8 mouse cellular contexts compared by ENCODE assay signal in genomic region chr11:80429500-80430166, GRCm38 (mm10). TPM values are rescaled to one million over a fixed set of nuclear protein-coding genes. Genes with fewer than 3 reads are reported as not detected.
DNase-seq lines count a peak whose midpoint lies in the region; ATAC-seq lines count a peak whose summit lies in the region.

No protein-coding gene starts in this region.

- no peak for DNase-seq in left cerebral cortex, adult 9 months (ENCODE audit: low spot score in 2 of 2)
- no peak for DNase-seq in layer of hippocampus, adult 18-20 months (ENCODE audit: low spot score in 2 of 2)
- no peak for DNase-seq in frontal cortex, postnatal 36 days (ENCODE audit: low spot score in 2 of 2)

- peaks cover 25% of the 10 kb centered on the region for H3K4me1 ChIP-seq in megakaryocyte, embryonic 14.5 days
- H3K4me1 ChIP-seq in limb, embryonic 12.5 days (replicated peaks), result peaks cover 7% of the 10 kb centered on the region
- peaks cover 4% of the 10 kb centered on the region; the same call in 1 of the 2 replicates for H3K4me1 ChIP-seq in stomach, embryonic 15.5 days

- peaks cover 29% of the 10 kb centered on the region for H3K36me3 ChIP-seq in megakaryocyte, embryonic 14.5 days (replicated peaks; ENCODE audit: low read length)
- H3K36me3 ChIP-seq in limb, embryonic 12.5 days, result peaks cover 28% of the 10 kb centered on the region
- H3K36me3 ChIP-seq in stomach, embryonic 15.5 days, result peaks cover 11% of the 10 kb centered on the region; the same call in 1 of the 2 replicates

- H3K27me3 ChIP-seq in megakaryocyte, embryonic 14.5 days (replicated peaks), result no peaks in the 10 kb centered on the region
- no peaks in the 10 kb centered on the region for H3K27me3 ChIP-seq in limb, embryonic 12.5 days
- no peaks in the 10 kb centered on the region for H3K27me3 ChIP-seq in stomach, embryonic 15.5 days (replicated peaks)

- WGBS in limb, embryonic 12.5 days, result 64% methylated on average over 14 of the region's 14 CpGs
- 58% methylated on average over 14 of the region's 14 CpGs for WGBS in stomach, embryonic 15.5 days

- ATAC-seq in megakaryocyte, adult 5-6 weeks (ENCODE audit: poor library complexity, severe bottlenecking), result no peak
- ATAC-seq in erythroblast, adult 5-6 weeks (replicated peaks; ENCODE audit: low FRiP score, poor library complexity, severe bottlenecking), result peak; percentile 21
- no peak for ATAC-seq in limb, embryonic 12.5 days (ENCODE audit: insufficient number of reproducible peaks, insufficient read depth, low FRiP score, low TSS enrichment, low read depth)
- no peak for ATAC-seq in stomach, embryonic 15.5 days (ENCODE audit: insufficient read depth, low FRiP score, low read depth)

- H3K4me2 ChIP-seq in limb, embryonic 12.5 days, result peak overlapping the region; percentile 81
- H3K4me2 ChIP-seq in stomach, embryonic 15.5 days, result peak overlapping the region; percentile 75

- H3K4me3 ChIP-seq in megakaryocyte, embryonic 14.5 days (replicated peaks), result peak overlapping the region; percentile 96
- H3K4me3 ChIP-seq in limb, embryonic 12.5 days (replicated peaks), result peak overlapping the region; percentile 99
- peak overlapping the region; percentile 95 for H3K4me3 ChIP-seq in stomach, embryonic 15.5 days (replicated peaks)

- peak overlapping the region; percentile 89 for H3K27ac ChIP-seq in limb, embryonic 12.5 days
- no peak overlapping the region for H3K27ac ChIP-seq in stomach, embryonic 15.5 days

- peak overlapping the region; percentile 95 for H3K9ac ChIP-seq in limb, embryonic 12.5 days (replicated peaks)
- H3K9ac ChIP-seq in stomach, embryonic 15.5 days, result peak overlapping the region; percentile 87

- H3K9me3 ChIP-seq in megakaryocyte, embryonic 14.5 days, result no peaks in the 10 kb centered on the region
- H3K9me3 ChIP-seq in limb, embryonic 12.5 days, result no peaks in the 10 kb centered on the region
- H3K9me3 ChIP-seq in stomach, embryonic 15.5 days, result no peaks in the 10 kb centered on the region

RNA-seq across cellular contexts. Expression of gene Psmd11, which starts 1.2 kb away (rescaled TPM):
- polyA plus RNA-seq in megakaryocyte, embryonic 14.5 days (2012; ENCODE audit: insufficient read depth, low replicate concordance), result 11.2 and 54.6 TPM in 2 replicates
- total RNA-seq in megakaryocyte, adult 5-6 weeks (2015), result 62.0 and 67.1 TPM in 2 replicates
- total RNA-seq in megakaryocyte, adult 5-6 weeks (2017), result 38.8 and 73.4 TPM in 2 replicates
- total RNA-seq in erythroblast, adult 5-6 weeks (2015; ENCODE audit: low replicate concordance), result 36.6 and 43.8 TPM in 2 replicates
- 41.2 and 53.1 TPM in 2 replicates for total RNA-seq in erythroblast, adult 5-6 weeks (2017; ENCODE audit: low replicate concordance)
- polyA plus RNA-seq in limb, embryonic 12.5 days (2016; fragmentation: Nextera tagmentation; extraction: Ambion mirVana), result 313 and 325 TPM in 2 replicates
- polyA plus RNA-seq in stomach, embryonic 15.5 days (2015; fragmentation: Nextera tagmentation; extraction: Ambion mirVana), result 252 and 285 TPM in 2 replicates
- total RNA-seq in layer of hippocampus, adult 18-20 months (2021), result 100 to 1,000 TPM in 1 of 2 experiments, 10 to 100 TPM in 1; 98.8 to 106 TPM

RNA-seq across cellular contexts. Expression of gene Zfp207, which starts 46.6 kb away (rescaled TPM):
- 11.3 and 21.4 TPM in 2 replicates for polyA plus RNA-seq in megakaryocyte, embryonic 14.5 days (2012; ENCODE audit: insufficient read depth, low replicate concordance)
- total RNA-seq in megakaryocyte, adult 5-6 weeks (2015), result 350 and 374 TPM in 2 replicates
- total RNA-seq in megakaryocyte, adult 5-6 weeks (2017), result 194 and 212 TPM in 2 replicates
- total RNA-seq in erythroblast, adult 5-6 weeks (2015; ENCODE audit: low replicate concordance), result 409 and 448 TPM in 2 replicates
- 409 and 414 TPM in 2 replicates for total RNA-seq in erythroblast, adult 5-6 weeks (2017; ENCODE audit: low replicate concordance)
- 287 and 289 TPM in 2 replicates for polyA plus RNA-seq in limb, embryonic 12.5 days (2016; fragmentation: Nextera tagmentation; extraction: Ambion mirVana)
- 188 and 203 TPM in 2 replicates for polyA plus RNA-seq in stomach, embryonic 15.5 days (2015; fragmentation: Nextera tagmentation; extraction: Ambion mirVana)
- 100 to 1,000 TPM; 133 to 146 TPM for total RNA-seq in layer of hippocampus, adult 18-20 months (2021)

RNA-seq across cellular contexts. Expression of gene Cdk5r1, which starts 47.2 kb away (rescaled TPM):
- polyA plus RNA-seq in megakaryocyte, embryonic 14.5 days (2012; ENCODE audit: insufficient read depth, low replicate concordance), result 0.84 and 2.5 TPM in 2 replicates
- total RNA-seq in megakaryocyte, adult 5-6 weeks (2015), result 2.0 and 3.2 TPM in 2 replicates
- 3.3 and 4.5 TPM in 2 replicates for total RNA-seq in megakaryocyte, adult 5-6 weeks (2017)
- 0.19 and 1.3 TPM in 2 replicates for total RNA-seq in erythroblast, adult 5-6 weeks (2015; ENCODE audit: low replicate concordance)
- total RNA-seq in erythroblast, adult 5-6 weeks (2017; ENCODE audit: low replicate concordance), result 1.3 and 1.7 TPM in 2 replicates
- polyA plus RNA-seq in limb, embryonic 12.5 days (2016; fragmentation: Nextera tagmentation; extraction: Ambion mirVana), result 4.7 and 4.8 TPM in 2 replicates
- polyA plus RNA-seq in stomach, embryonic 15.5 days (2015; fragmentation: Nextera tagmentation; extraction: Ambion mirVana), result 1.4 and 1.8 TPM in 2 replicates
- 100 to 1,000 TPM; 228 to 244 TPM for total RNA-seq in layer of hippocampus, adult 18-20 months (2021)

RNA-seq across cellular contexts. Expression of gene 5730455P16Rik, which starts 51.8 kb away (rescaled TPM):
- polyA plus RNA-seq in megakaryocyte, embryonic 14.5 days (2012; ENCODE audit: insufficient read depth, low replicate concordance), result 0.60 and 1.8 TPM in 2 replicates
- 3.9 and 4.1 TPM in 2 replicates for total RNA-seq in megakaryocyte, adult 5-6 weeks (2015)
- total RNA-seq in megakaryocyte, adult 5-6 weeks (2017), result 6.0 and 7.5 TPM in 2 replicates
- total RNA-seq in erythroblast, adult 5-6 weeks (2015; ENCODE audit: low replicate concordance), result 0.84 and 0.96 TPM in 2 replicates
- total RNA-seq in erythroblast, adult 5-6 weeks (2017; ENCODE audit: low replicate concordance), result 3.8 and 4.0 TPM in 2 replicates
- polyA plus RNA-seq in limb, embryonic 12.5 days (2016; fragmentation: Nextera tagmentation; extraction: Ambion mirVana), result 26.0 and 29.9 TPM in 2 replicates
- polyA plus RNA-seq in stomach, embryonic 15.5 days (2015; fragmentation: Nextera tagmentation; extraction: Ambion mirVana), result 18.1 and 20.5 TPM in 2 replicates
- 10 to 100 TPM; 50.8 to 54.1 TPM for total RNA-seq in layer of hippocampus, adult 18-20 months (2021)

Comparison
In these comparisons a context has a peak if more than half of its experiments do, and no peak if none do; other contexts are left out.
1. RNA of gene Cdk5r1, which starts 47.2 kb away (total RNA-seq): 228 to 244 TPM in layer of hippocampus, adult 18-20 months; 2.0 to 4.5 TPM in megakaryocyte, adult 5-6 weeks and 0.19 to 1.7 TPM in erythroblast, adult 5-6 weeks; every median in the first group is over 10 times any median in the second.
2. Peak in every context shown above with its lines, with median percentiles within 50 percentile points of each other: H3K4me3 ChIP-seq.